Mouse (Mus musculus): ENCODE results near the gene Slc7a7. TPM values are rescaled to one million over a fixed set of nuclear protein-coding genes. Genes with fewer than 3 reads are reported as not detected.

The Slc7a7 gene
- polyA plus RNA-seq, 2 experiments = 4.5 to 7.4 TPM

GRCm38 (mm10) chr14:54369372-54369771 lies 48.2 kb downstream of the Slc7a7 start:
- DNase-seq (ENCODE audit: low spot score) (no peak), ATAC-seq (ENCODE audit: low FRiP score, low read depth) (no peak)
- H3K9me3 ChIP-seq (ENCODE audit: control insufficient read depth, low read length) = no peaks in the 10 kb centered on the region
- no peak overlapping the region for H3K9ac ChIP-seq (ENCODE audit: low read depth, low read length, severe bottlenecking)
- H3K36me3 ChIP-seq (ENCODE audit: control insufficient read depth, insufficient read depth, low read length) = peaks cover 59% of the 10 kb centered on the region
- H3K4me3 ChIP-seq (replicated peaks; ENCODE audit: low read length) = no peak overlapping the region
- H3K27ac ChIP-seq (replicated peaks; ENCODE audit: low read depth, low read length) = no peak overlapping the region
- H3K27me3 ChIP-seq (ENCODE audit: control insufficient read depth, insufficient read depth, low read length) = no peaks in the 10 kb centered on the region
- 100% methylated on average over 3 of the region's 3 CpGs for WGBS
- no peak for TF ChIP-seq POLR2A (IDR thresholded peaks at IDR 0.05; ENCODE audit: borderline replicate concordance, extremely low read depth, insufficient read depth, insufficient read length)
- H3K4me1 ChIP-seq (ENCODE audit: control insufficient read depth, insufficient read depth, low read length) = no peaks in the 10 kb centered on the region
- no peak overlapping the region for H3K4me2 ChIP-seq (replicated peaks; ENCODE audit: low read depth, low read length, severe bottlenecking)

GRCm38 (mm10) chr14:54367429-54368060 lies 50.0 kb downstream of the Slc7a7 start:
- TF ChIP-seq POLR2A (IDR thresholded peaks at IDR 0.05; ENCODE audit: borderline replicate concordance, extremely low read depth, insufficient read depth, insufficient read length) = no peak
- no peaks in the 10 kb centered on the region for H3K9me3 ChIP-seq (ENCODE audit: control insufficient read depth, low read length)
- no peaks in the 10 kb centered on the region for H3K27me3 ChIP-seq (ENCODE audit: control insufficient read depth, insufficient read depth, low read length)
- no peaks in the 10 kb centered on the region for H3K4me1 ChIP-seq (ENCODE audit: control insufficient read depth, insufficient read depth, low read length)
- DNase-seq (ENCODE audit: low spot score) = no peak
- no peak overlapping the region for H3K4me2 ChIP-seq (replicated peaks; ENCODE audit: low read depth, low read length, severe bottlenecking)
- H3K9ac ChIP-seq (ENCODE audit: low read depth, low read length, severe bottlenecking) = no peak overlapping the region
- no peak for ATAC-seq (ENCODE audit: low FRiP score, low read depth)
- H3K27ac ChIP-seq (replicated peaks; ENCODE audit: low read depth, low read length) = no peak overlapping the region
- 93% methylated on average over 18 of the region's 18 CpGs for WGBS
- peaks cover 71% of the 10 kb centered on the region for H3K36me3 ChIP-seq (ENCODE audit: control insufficient read depth, insufficient read depth, low read length)
- H3K4me3 ChIP-seq (replicated peaks; ENCODE audit: low read length) = no peak overlapping the region

GRCm38 (mm10) chr14:54366581-54366980 lies 51.0 kb downstream of the Slc7a7 start:
- H3K9ac ChIP-seq (ENCODE audit: low read depth, low read length, severe bottlenecking) = no peak overlapping the region
- whole genome bisulfite sequencing = 88% methylated on average over 10 of the region's 10 CpGs
- H3K4me2 ChIP-seq (replicated peaks; ENCODE audit: low read depth, low read length, severe bottlenecking) = no peak overlapping the region
- peaks cover 71% of the 10 kb centered on the region for H3K36me3 ChIP-seq (ENCODE audit: control insufficient read depth, insufficient read depth, low read length)
- no peaks in the 10 kb centered on the region for H3K27me3 ChIP-seq (ENCODE audit: control insufficient read depth, insufficient read depth, low read length)
- no peak overlapping the region for H3K4me3 ChIP-seq (replicated peaks; ENCODE audit: low read length)
- no peak overlapping the region for H3K27ac ChIP-seq (replicated peaks; ENCODE audit: low read depth, low read length)
- no peaks in the 10 kb centered on the region for H3K9me3 ChIP-seq (ENCODE audit: control insufficient read depth, low read length)
- DNase-seq (ENCODE audit: low spot score) (no peak), ATAC-seq (ENCODE audit: low FRiP score, low read depth) (no peak)
- no peak for TF ChIP-seq POLR2A (IDR thresholded peaks at IDR 0.05; ENCODE audit: borderline replicate concordance, extremely low read depth, insufficient read depth, insufficient read length)
- 0 out of 2 replicates have a peak, but pooled peaks cover 4% of the 10 kb centered on the region for H3K4me1 ChIP-seq (ENCODE audit: control insufficient read depth, insufficient read depth, low read length)

GRCm38 (mm10) chr14:54365026-54365645 lies 52.4 kb downstream of the Slc7a7 start:
- 91% methylated on average over 5 of the region's 5 CpGs for WGBS
- TF ChIP-seq POLR2A (IDR thresholded peaks at IDR 0.05; ENCODE audit: borderline replicate concordance, extremely low read depth, insufficient read depth, insufficient read length) = no peak
- Histone ChIP-seq H3K4me3 (replicated peaks; ENCODE audit: low read length) (no peak overlapping the region), H3K4me1 (ENCODE audit: control insufficient read depth, insufficient read depth, low read length) (0 out of 2 replicates have a peak, but pooled peaks cover 5% of the 10 kb centered on the region), H3K27ac (replicated peaks; ENCODE audit: low read depth, low read length) (no peak overlapping the region), H3K36me3 (ENCODE audit: control insufficient read depth, insufficient read depth, low read length) (peaks cover 61% of the 10 kb centered on the region), H3K9ac (ENCODE audit: low read depth, low read length, severe bottlenecking) (no peak overlapping the region), H3K27me3 (ENCODE audit: control insufficient read depth, insufficient read depth, low read length) (no peaks in the 10 kb centered on the region), H3K9me3 (ENCODE audit: control insufficient read depth, low read length) (no peaks in the 10 kb centered on the region), H3K4me2 (replicated peaks; ENCODE audit: low read depth, low read length, severe bottlenecking) (no peak overlapping the region)
- ATAC-seq (ENCODE audit: low FRiP score, low read depth) (no peak), DNase-seq (ENCODE audit: low spot score) (no peak)

GRCm38 (mm10) chr14:54363156-54363555 lies 54.4 kb downstream of the Slc7a7 start:
- no peak overlapping the region for H3K4me2 ChIP-seq (replicated peaks; ENCODE audit: low read depth, low read length, severe bottlenecking)
- H3K9me3 ChIP-seq (ENCODE audit: control insufficient read depth, low read length) = no peaks in the 10 kb centered on the region
- H3K27me3 ChIP-seq (ENCODE audit: control insufficient read depth, insufficient read depth, low read length) = no peaks in the 10 kb centered on the region
- H3K4me3 ChIP-seq (replicated peaks; ENCODE audit: low read length) = no peak overlapping the region
- H3K27ac ChIP-seq (replicated peaks; ENCODE audit: low read depth, low read length) = no peak overlapping the region
- H3K9ac ChIP-seq (ENCODE audit: low read depth, low read length, severe bottlenecking) = no peak overlapping the region
- WGBS = 96% methylated on average over 8 of the region's 8 CpGs
- 0 out of 2 replicates have a peak, but pooled peaks cover 5% of the 10 kb centered on the region for H3K4me1 ChIP-seq (ENCODE audit: control insufficient read depth, insufficient read depth, low read length)
- ATAC-seq (ENCODE audit: low FRiP score, low read depth) (no peak), DNase-seq (ENCODE audit: low spot score) (no peak)
- H3K36me3 ChIP-seq (ENCODE audit: control insufficient read depth, insufficient read depth, low read length) = peaks cover 41% of the 10 kb centered on the region
- no peak for TF ChIP-seq POLR2A (IDR thresholded peaks at IDR 0.05; ENCODE audit: borderline replicate concordance, extremely low read depth, insufficient read depth, insufficient read length)
